Mouse (Mus musculus) kidney, postnatal 4 days (tissue): ENCODE data around the gene Gna12.

ENCODE experiments used
- DNase-seq, 2 experiments: peaks; one replicate each; pipeline ENCODE4 v3.0.0; 2021; ENCODE audit warnings: mixed read lengths in 2 of 2

Gna12 gene

GRCm38 (mm10) chr5:140752041-140752440 lies 78.2 kb downstream of the Gna12 start:
- no peak for DNase-seq

GRCm38 (mm10) chr5:140750925-140751324 lies 79.3 kb downstream of the Gna12 start:
- DNase-seq = peak; percentile 59 to 64

GRCm38 (mm10) chr5:140749062-140749875 lies 81.0 kb downstream of the Gna12 start:
- DNase-seq = peak; percentile 88 to 91

- peak; percentile 32 to 59 for DNase-seq
Observed at GRCm38 (mm10) chr5:140748425-140748824, 81.8 kb downstream of the Gna12 start.

GRCm38 (mm10) chr5:140743706-140744131 lies 86.5 kb downstream of the Gna12 start:
- DNase-seq = peak in 1 of 2 experiments; percentile 42

- DNase-seq = no peak
Observed at GRCm38 (mm10) chr5:140741877-140742276, 88.4 kb downstream of the Gna12 start.

GRCm38 (mm10) chr5:140741040-140741439 lies 89.2 kb downstream of the Gna12 start:
- DNase-seq = peak; percentile 57 to 64

GRCm38 (mm10) chr5:140739813-140740212 lies 90.4 kb downstream of the Gna12 start:
- DNase-seq = peak; percentile 32 to 58

GRCm38 (mm10) chr5:140736166-140736565 lies 94.1 kb downstream of the Gna12 start:
- DNase-seq = no peak

GRCm38 (mm10) chr5:140735297-140735696 lies 94.9 kb downstream of the Gna12 start:
- peak; percentile 46 to 60 for DNase-seq

- DNase-seq = no peak
Observed at GRCm38 (mm10) chr5:140733336-140733735, 96.9 kb downstream of the Gna12 start.

- no peak for DNase-seq
Observed at GRCm38 (mm10) chr5:140732195-140732594, 98.0 kb downstream of the Gna12 start.

- DNase-seq = no peak
Observed at GRCm38 (mm10) chr5:140731040-140731797, 99.0 kb downstream of the Gna12 start.

GRCm38 (mm10) chr5:140726946-140727740 lies 103.1 kb downstream of the Gna12 start:
- no peak for DNase-seq

GRCm38 (mm10) chr5:140726062-140726839 lies 104.0 kb downstream of the Gna12 start:
- DNase-seq = no peak

- DNase-seq = no peak
Observed at GRCm38 (mm10) chr5:140723822-140724221, 106.4 kb downstream of the Gna12 start, which contains the start of gene Amz1. TSS of gene Amz1 (plus strand) at chr5:140724127.

- DNase-seq = no peak
Observed at GRCm38 (mm10) chr5:140722121-140722520, 108.1 kb downstream of the Gna12 start.

- no peak for DNase-seq
Observed at GRCm38 (mm10) chr5:140720773-140721172, 109.5 kb downstream of the Gna12 start.

GRCm38 (mm10) chr5:140711040-140711439 lies 119.2 kb downstream of the Gna12 start:
- no peak for DNase-seq

- DNase-seq = no peak
Observed at GRCm38 (mm10) chr5:140710315-140710714, 119.9 kb downstream of the Gna12 start.
